Mouse (Mus musculus): ENCODE measurements around the gene Glp2r. TPM values are rescaled to one million over a fixed set of nuclear protein-coding genes. Genes with fewer than 3 reads are reported as not detected.
A peak's percentile ranks its signal among the peaks of the same experiment; 100 is the strongest.

The Glp2r gene
- polyA plus RNA-seq, 1 experiment from 2014 or later: 0.18 TPM

GRCm38 (mm10) chr11:67642835-67643234, 128.1 kb downstream of the Glp2r start:
- 77% methylated on average over 5 of the region's 5 CpGs for WGBS (ENCODE audit: insufficient replicate concordance)
- H3K36me3 ChIP-seq: no peaks in the 10 kb centered on the region
- H3K27ac ChIP-seq: no peak overlapping the region
- no peaks in the 10 kb centered on the region for H3K9me3 ChIP-seq (replicated peaks)
- H3K4me2 ChIP-seq: no peak overlapping the region
- no peak for ATAC-seq
- no peak overlapping the region for H3K9ac ChIP-seq
- no peak overlapping the region for H3K4me3 ChIP-seq
- H3K4me1 ChIP-seq: no peaks in the 10 kb centered on the region
- no peaks in the 10 kb centered on the region for H3K27me3 ChIP-seq (replicated peaks)

GRCm38 (mm10) chr11:67642421-67642820, 128.5 kb downstream of the Glp2r start:
- Histone ChIP-seq H3K4me3 (no peak overlapping the region), H3K36me3 (no peaks in the 10 kb centered on the region), H3K4me2 (no peak overlapping the region), H3K27ac (no peak overlapping the region), H3K27me3 (replicated peaks) (no peaks in the 10 kb centered on the region), H3K9me3 (replicated peaks) (no peaks in the 10 kb centered on the region), H3K4me1 (no peaks in the 10 kb centered on the region), H3K9ac (no peak overlapping the region)
- WGBS (ENCODE audit: insufficient replicate concordance): 88% methylated on average over 8 of the region's 8 CpGs
- ATAC-seq: no peak

GRCm38 (mm10) chr11:67640299-67640698, 130.7 kb downstream of the Glp2r start:
- no peaks in the 10 kb centered on the region for H3K4me1 ChIP-seq
- 79% methylated on average over 6 of the region's 6 CpGs for WGBS (ENCODE audit: insufficient replicate concordance)
- H3K9ac ChIP-seq: no peak overlapping the region
- no peak overlapping the region for H3K27ac ChIP-seq
- no peak overlapping the region for H3K4me3 ChIP-seq
- H3K9me3 ChIP-seq (replicated peaks): no peaks in the 10 kb centered on the region
- no peaks in the 10 kb centered on the region for H3K36me3 ChIP-seq
- no peak overlapping the region for H3K4me2 ChIP-seq
- no peaks in the 10 kb centered on the region for H3K27me3 ChIP-seq (replicated peaks)
- ATAC-seq: no peak

GRCm38 (mm10) chr11:67638401-67638800, 132.6 kb downstream of the Glp2r start:
- WGBS (ENCODE audit: insufficient replicate concordance): 69% methylated on average over 3 of the region's 3 CpGs
- H3K4me3 ChIP-seq: no peak overlapping the region
- no peak overlapping the region for H3K9ac ChIP-seq
- ATAC-seq: no peak
- no peaks in the 10 kb centered on the region for H3K36me3 ChIP-seq
- no peak overlapping the region for H3K27ac ChIP-seq
- no peaks in the 10 kb centered on the region for H3K4me1 ChIP-seq
- H3K4me2 ChIP-seq: no peak overlapping the region
- H3K9me3 ChIP-seq (replicated peaks): no peaks in the 10 kb centered on the region
- no peaks in the 10 kb centered on the region for H3K27me3 ChIP-seq (replicated peaks)

- H3K4me2 ChIP-seq: no peak overlapping the region
- H3K9me3 ChIP-seq (replicated peaks): no peaks in the 10 kb centered on the region
- no peak overlapping the region for H3K4me3 ChIP-seq
- no peak overlapping the region for H3K9ac ChIP-seq
- no peaks in the 10 kb centered on the region for H3K4me1 ChIP-seq
- WGBS (ENCODE audit: insufficient replicate concordance): 51% methylated on average over 6 of the region's 6 CpGs
- no peaks in the 10 kb centered on the region for H3K36me3 ChIP-seq
- H3K27me3 ChIP-seq (replicated peaks): no peaks in the 10 kb centered on the region
- H3K27ac ChIP-seq: no peak overlapping the region
- no peak for ATAC-seq
These were observed 133.9 kb downstream of the Glp2r start for GRCm38 (mm10) chr11:67636905-67637586.

- no peak for ATAC-seq
- Histone ChIP-seq H3K4me3 (no peak overlapping the region), H3K36me3 (no peaks in the 10 kb centered on the region), H3K4me1 (no peaks in the 10 kb centered on the region), H3K9me3 (replicated peaks) (no peaks in the 10 kb centered on the region), H3K4me2 (no peak overlapping the region), H3K27ac (no peak overlapping the region), H3K27me3 (replicated peaks) (no peaks in the 10 kb centered on the region), H3K9ac (no peak overlapping the region)
- 29% methylated on average over 4 of the region's 4 CpGs for WGBS (ENCODE audit: insufficient replicate concordance)
These were observed 134.8 kb downstream of the Glp2r start for GRCm38 (mm10) chr11:67636201-67636600.

- no peak overlapping the region for H3K27ac ChIP-seq
- no peak overlapping the region for H3K4me2 ChIP-seq
- no peak for ATAC-seq
- no peaks in the 10 kb centered on the region for H3K36me3 ChIP-seq
- H3K9me3 ChIP-seq (replicated peaks): no peaks in the 10 kb centered on the region
- 0 out of 2 replicates have a peak, but pooled peaks cover 4% of the 10 kb centered on the region for H3K4me1 ChIP-seq
- H3K4me3 ChIP-seq: no peak overlapping the region
- peaks cover 8% of the 10 kb centered on the region; the same call in 1 of the 2 replicates for H3K27me3 ChIP-seq (replicated peaks)
- no peak overlapping the region for H3K9ac ChIP-seq
- 30% methylated on average over 3 of the region's 3 CpGs for WGBS (ENCODE audit: insufficient replicate concordance)
These were observed 137.2 kb downstream of the Glp2r start for GRCm38 (mm10) chr11:67633620-67634229.

- Histone ChIP-seq H3K4me1 (0 out of 2 replicates have a peak, but pooled peaks cover 9% of the 10 kb centered on the region), H3K27me3 (replicated peaks) (peaks cover 8% of the 10 kb centered on the region; the same call in 1 of the 2 replicates), H3K27ac (no peak overlapping the region), H3K9ac (no peak overlapping the region), H3K9me3 (replicated peaks) (no peaks in the 10 kb centered on the region), H3K4me2 (no peak overlapping the region), H3K4me3 (no peak overlapping the region), H3K36me3 (no peaks in the 10 kb centered on the region)
- WGBS (ENCODE audit: insufficient replicate concordance): 69% methylated on average over 8 of the region's 8 CpGs
- ATAC-seq: no peak
These were observed 138.0 kb downstream of the Glp2r start for GRCm38 (mm10) chr11:67632906-67633305.

GRCm38 (mm10) chr11:67628522-67628921, 142.4 kb downstream of the Glp2r start:
- WGBS (ENCODE audit: insufficient replicate concordance): 66% methylated on average over 2 of the region's 2 CpGs
- peak; percentile 55 for ATAC-seq
- Histone ChIP-seq H3K4me3 (no peak overlapping the region), H3K36me3 (no peaks in the 10 kb centered on the region), H3K4me2 (no peak overlapping the region), H3K9ac (no peak overlapping the region), H3K9me3 (replicated peaks) (no peaks in the 10 kb centered on the region), H3K4me1 (0 out of 2 replicates have a peak, but pooled peaks cover 9% of the 10 kb centered on the region), H3K27ac (no peak overlapping the region), H3K27me3 (replicated peaks) (peaks cover 8% of the 10 kb centered on the region; the same call in 1 of the 2 replicates)

- H3K9ac ChIP-seq: no peak overlapping the region
- H3K4me1 ChIP-seq: 0 out of 2 replicates have a peak, but pooled peaks cover 9% of the 10 kb centered on the region
- no peak overlapping the region for H3K4me3 ChIP-seq
- 60% methylated on average over 7 of the region's 7 CpGs for WGBS (ENCODE audit: insufficient replicate concordance)
- H3K27me3 ChIP-seq (replicated peaks): peaks cover 8% of the 10 kb centered on the region; the same call in 1 of the 2 replicates
- no peaks in the 10 kb centered on the region for H3K9me3 ChIP-seq (replicated peaks)
- no peak overlapping the region for H3K27ac ChIP-seq
- no peak for ATAC-seq
- H3K36me3 ChIP-seq: no peaks in the 10 kb centered on the region
- no peak overlapping the region for H3K4me2 ChIP-seq
These were observed 143.8 kb downstream of the Glp2r start for GRCm38 (mm10) chr11:67627179-67627578.

GRCm38 (mm10) chr11:67622340-67622739, 148.6 kb downstream of the Glp2r start:
- Histone ChIP-seq H3K36me3 (no peaks in the 10 kb centered on the region), H3K4me3 (no peak overlapping the region)
- ATAC-seq: no peak

GRCm38 (mm10) chr11:67616557-67617239, 154.3 kb downstream of the Glp2r start:
- no peaks in the 10 kb centered on the region for H3K9me3 ChIP-seq (replicated peaks)
- H3K27me3 ChIP-seq (replicated peaks): no peaks in the 10 kb centered on the region; the same call in 1 of the 2 replicates
- WGBS (ENCODE audit: insufficient replicate concordance): 75% methylated on average over 13 of the region's 13 CpGs
- no peak for ATAC-seq
- H3K4me2 ChIP-seq: no peak overlapping the region
- H3K9ac ChIP-seq: no peak overlapping the region
- H3K27ac ChIP-seq: no peak overlapping the region
- H3K36me3 ChIP-seq: no peaks in the 10 kb centered on the region
- H3K4me1 ChIP-seq: no peaks in the 10 kb centered on the region
- H3K4me3 ChIP-seq: no peak overlapping the region

More at GRCm38 (mm10) chr11:67622340-67622739, 148.6 kb downstream of the Glp2r start:
- 70% methylated on average over 7 of the region's 7 CpGs for WGBS (ENCODE audit: insufficient replicate concordance)
- Histone ChIP-seq H3K27ac (no peak overlapping the region), H3K27me3 (replicated peaks) (no peaks in the 10 kb centered on the region; the same call in 1 of the 2 replicates), H3K9me3 (replicated peaks) (no peaks in the 10 kb centered on the region), H3K4me2 (no peak overlapping the region), H3K9ac (no peak overlapping the region), H3K4me1 (no peaks in the 10 kb centered on the region)

All from liver, embryonic 12.5 days (tissue).